Mouse (Mus musculus): Measurements from ENCODE around the gene Mtmr11. TPM values are rescaled to one million over a fixed set of nuclear protein-coding genes. Genes with fewer than 3 reads are reported as not detected.

Mtmr11 gene
- polyA plus RNA-seq, 1 experiment = 1.1 TPM

- TF ChIP-seq CTCF (IDR thresholded peaks at IDR 0.05; ENCODE audit: control insufficient read depth, insufficient read depth, insufficient replicate concordance, low read depth, low read length) (no peak), POLR2A (IDR thresholded peaks at IDR 0.05; ENCODE audit: control insufficient read depth, low read depth, low read length) (no peak)
- H3K4me3 ChIP-seq (ENCODE audit: control insufficient read depth, low read depth, low read length) = no peak overlapping the region
- H3K36me3 ChIP-seq (ENCODE audit: control insufficient read depth, insufficient read depth, low read length) = peaks cover 2% of the 10 kb centered on the region
- no peaks in the 10 kb centered on the region for H3K4me1 ChIP-seq (ENCODE audit: control insufficient read depth, insufficient read depth, low read length)
- no peaks in the 10 kb centered on the region for H3K27me3 ChIP-seq (ENCODE audit: control insufficient read depth, insufficient read depth, low read length)
- no peak overlapping the region for H3K27ac ChIP-seq (ENCODE audit: control insufficient read depth, insufficient read depth, low read depth, low read length)
Observed at GRCm38 (mm10) chr3:96133327-96133905, 28.4 kb upstream of the Mtmr11 start.

GRCm38 (mm10) chr3:96135011-96135410 lies 26.8 kb upstream of the Mtmr11 start:
- TF ChIP-seq CTCF (IDR thresholded peaks at IDR 0.05; ENCODE audit: control insufficient read depth, insufficient read depth, insufficient replicate concordance, low read depth, low read length) (no peak), POLR2A (IDR thresholded peaks at IDR 0.05; ENCODE audit: control insufficient read depth, low read depth, low read length) (no peak)
- H3K27ac ChIP-seq (ENCODE audit: control insufficient read depth, insufficient read depth, low read depth, low read length) = no peak overlapping the region
- peaks cover 2% of the 10 kb centered on the region for H3K36me3 ChIP-seq (ENCODE audit: control insufficient read depth, insufficient read depth, low read length)
- no peaks in the 10 kb centered on the region for H3K4me1 ChIP-seq (ENCODE audit: control insufficient read depth, insufficient read depth, low read length)
- no peak overlapping the region for H3K4me3 ChIP-seq (ENCODE audit: control insufficient read depth, low read depth, low read length)
- H3K27me3 ChIP-seq (ENCODE audit: control insufficient read depth, insufficient read depth, low read length) = no peaks in the 10 kb centered on the region

- H3K4me1 ChIP-seq (ENCODE audit: control insufficient read depth, insufficient read depth, low read length) = no peaks in the 10 kb centered on the region
- TF ChIP-seq POLR2A (IDR thresholded peaks at IDR 0.05; ENCODE audit: control insufficient read depth, low read depth, low read length) = no peak
- TF ChIP-seq CTCF (IDR thresholded peaks at IDR 0.05; ENCODE audit: control insufficient read depth, insufficient read depth, insufficient replicate concordance, low read depth, low read length) = no peak
- H3K36me3 ChIP-seq (ENCODE audit: control insufficient read depth, insufficient read depth, low read length) = no peaks in the 10 kb centered on the region; the same call in none of the 2 replicates
- H3K4me3 ChIP-seq (ENCODE audit: control insufficient read depth, low read depth, low read length) = no peak overlapping the region
- no peaks in the 10 kb centered on the region for H3K27me3 ChIP-seq (ENCODE audit: control insufficient read depth, insufficient read depth, low read length)
- H3K27ac ChIP-seq (ENCODE audit: control insufficient read depth, insufficient read depth, low read depth, low read length) = no peak overlapping the region
Observed at GRCm38 (mm10) chr3:96147950-96148349, 13.9 kb upstream of the Mtmr11 start.

- Histone ChIP-seq H3K4me3 (ENCODE audit: control insufficient read depth, low read depth, low read length) (no peak overlapping the region), H3K4me1 (ENCODE audit: control insufficient read depth, insufficient read depth, low read length) (no peaks in the 10 kb centered on the region), H3K27ac (ENCODE audit: control insufficient read depth, insufficient read depth, low read depth, low read length) (no peak overlapping the region), H3K27me3 (ENCODE audit: control insufficient read depth, insufficient read depth, low read length) (no peaks in the 10 kb centered on the region), H3K36me3 (ENCODE audit: control insufficient read depth, insufficient read depth, low read length) (no peaks in the 10 kb centered on the region; the same call in none of the 2 replicates)
- no peak for TF ChIP-seq CTCF (IDR thresholded peaks at IDR 0.05; ENCODE audit: control insufficient read depth, insufficient read depth, insufficient replicate concordance, low read depth, low read length)
- TF ChIP-seq POLR2A (IDR thresholded peaks at IDR 0.05; ENCODE audit: control insufficient read depth, low read depth, low read length) = no peak
Observed at GRCm38 (mm10) chr3:96151836-96152235, 10.0 kb upstream of the Mtmr11 start.

GRCm38 (mm10) chr3:96152611-96153010 lies 9.2 kb upstream of the Mtmr11 start:
- Histone ChIP-seq H3K4me3 (ENCODE audit: control insufficient read depth, low read depth, low read length) (no peak overlapping the region), H3K36me3 (ENCODE audit: control insufficient read depth, insufficient read depth, low read length) (no peaks in the 10 kb centered on the region; the same call in none of the 2 replicates), H3K27me3 (ENCODE audit: control insufficient read depth, insufficient read depth, low read length) (no peaks in the 10 kb centered on the region), H3K4me1 (ENCODE audit: control insufficient read depth, insufficient read depth, low read length) (no peaks in the 10 kb centered on the region), H3K27ac (ENCODE audit: control insufficient read depth, insufficient read depth, low read depth, low read length) (no peak overlapping the region)
- TF ChIP-seq POLR2A (IDR thresholded peaks at IDR 0.05; ENCODE audit: control insufficient read depth, low read depth, low read length) (no peak), CTCF (IDR thresholded peaks at IDR 0.05; ENCODE audit: control insufficient read depth, insufficient read depth, insufficient replicate concordance, low read depth, low read length) (no peak)

GRCm38 (mm10) chr3:96155501-96155900 lies 6.3 kb upstream of the Mtmr11 start:
- Histone ChIP-seq H3K4me3 (ENCODE audit: control insufficient read depth, low read depth, low read length) (no peak overlapping the region), H3K36me3 (ENCODE audit: control insufficient read depth, insufficient read depth, low read length) (no peaks in the 10 kb centered on the region; the same call in 1 of the 2 replicates), H3K4me1 (ENCODE audit: control insufficient read depth, insufficient read depth, low read length) (no peaks in the 10 kb centered on the region; the same call in 1 of the 2 replicates), H3K27ac (ENCODE audit: control insufficient read depth, insufficient read depth, low read depth, low read length) (no peak overlapping the region), H3K27me3 (ENCODE audit: control insufficient read depth, insufficient read depth, low read length) (no peaks in the 10 kb centered on the region)
- TF ChIP-seq CTCF (IDR thresholded peaks at IDR 0.05; ENCODE audit: control insufficient read depth, insufficient read depth, insufficient replicate concordance, low read depth, low read length) (no peak), POLR2A (IDR thresholded peaks at IDR 0.05; ENCODE audit: control insufficient read depth, low read depth, low read length) (no peak)

- no peaks in the 10 kb centered on the region for H3K36me3 ChIP-seq (ENCODE audit: control insufficient read depth, insufficient read depth, low read length)
- H3K27ac ChIP-seq (ENCODE audit: control insufficient read depth, insufficient read depth, low read depth, low read length) = no peak overlapping the region
- H3K4me1 ChIP-seq (ENCODE audit: control insufficient read depth, insufficient read depth, low read length) = peaks cover 6% of the 10 kb centered on the region
- no peak for TF ChIP-seq POLR2A (IDR thresholded peaks at IDR 0.05; ENCODE audit: control insufficient read depth, low read depth, low read length)
- TF ChIP-seq CTCF (IDR thresholded peaks at IDR 0.05; ENCODE audit: control insufficient read depth, insufficient read depth, insufficient replicate concordance, low read depth, low read length) = no peak
- H3K4me3 ChIP-seq (ENCODE audit: control insufficient read depth, low read depth, low read length) = no peak overlapping the region
- H3K27me3 ChIP-seq (ENCODE audit: control insufficient read depth, insufficient read depth, low read length) = no peaks in the 10 kb centered on the region
Observed at GRCm38 (mm10) chr3:96159820-96160219, 2.0 kb upstream of the Mtmr11 start.

Measured in testis, adult 2 months (tissue).